Mouse (Mus musculus): ENCODE measurements around the gene Trmt5.

Trmt5 gene

DNA sequence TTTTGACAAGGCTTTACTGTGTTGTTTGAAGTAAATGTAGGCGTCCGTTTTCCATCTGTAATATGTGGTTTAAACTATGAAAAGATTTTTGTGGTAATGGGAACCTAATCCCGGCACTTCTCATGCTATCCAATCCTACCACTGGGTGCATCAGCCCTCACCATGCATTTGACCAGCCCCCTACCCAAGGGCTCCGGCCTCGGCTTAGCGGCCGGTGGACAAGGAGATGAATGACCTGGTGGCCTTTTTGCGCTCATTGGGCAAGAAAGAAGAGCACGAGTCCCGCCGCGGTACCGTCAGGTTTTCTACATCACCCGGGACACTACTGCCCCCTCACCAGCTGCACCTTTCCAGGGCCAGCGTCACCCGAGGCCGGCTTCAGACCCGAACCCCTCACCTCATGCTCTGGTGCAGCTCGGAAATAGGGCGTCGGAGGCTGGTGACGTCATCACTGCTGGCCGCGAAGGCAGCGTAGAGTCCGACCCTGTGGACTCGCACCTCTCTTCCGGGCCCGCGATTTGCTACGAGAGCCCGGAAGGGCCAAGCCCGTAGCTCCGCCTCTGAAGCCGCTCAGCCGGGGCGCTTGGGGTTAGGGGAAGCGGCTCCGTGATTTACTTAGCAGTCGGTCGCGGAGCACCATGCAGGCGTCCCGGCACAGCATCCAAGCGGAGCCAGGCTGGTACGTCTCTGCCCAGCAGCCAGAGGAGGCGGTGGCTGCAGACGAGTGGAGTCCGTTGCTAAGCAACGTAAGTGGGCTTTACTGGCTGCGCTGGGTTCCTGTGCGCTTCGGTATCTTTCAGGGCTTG, at the start of gene Trmt5, which contains the start of gene Slc38a6:
Gene Trmt5 (minus strand): TSS at position 424 of the 806 bp plus-strand sequence.
Gene Slc38a6 (plus strand): TSS at position 493 of the 806 bp plus-strand sequence.
- in situ Hi-C loops (cut with MboI, MseI) = loop anchor here in 1 of 2 experiments (25.0 kb wide), 1 partner anchor 401 kb away; no protein-coding TSS in a partner anchor

DNA sequence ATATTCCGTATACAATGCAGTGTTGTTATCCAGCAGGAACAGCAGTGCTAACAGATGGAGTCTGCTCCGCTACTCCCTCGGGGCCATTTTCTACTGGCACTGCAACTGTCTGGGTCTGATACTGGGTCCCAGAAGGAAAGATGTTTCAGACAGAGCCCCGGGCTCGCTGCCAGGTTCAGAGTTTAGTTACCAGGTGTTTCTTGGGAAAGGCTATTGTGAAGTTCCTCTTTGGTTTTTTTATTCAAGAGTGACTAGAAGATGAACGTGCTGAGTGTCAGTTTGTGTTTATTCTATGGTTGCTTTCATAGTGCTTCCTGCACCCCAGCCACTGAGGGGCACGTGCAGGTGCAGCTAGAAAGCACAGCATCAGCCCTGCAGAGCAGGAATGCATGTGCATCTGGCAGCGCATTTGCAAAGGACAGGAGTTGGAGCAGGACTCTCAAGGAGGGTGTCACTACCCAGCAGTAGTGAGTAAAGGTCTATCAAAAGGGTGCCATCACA, 47.6 kb upstream of the Trmt5 start:
- in situ Hi-C loops (cut with MboI, MseI) = no loop called here

DNA sequence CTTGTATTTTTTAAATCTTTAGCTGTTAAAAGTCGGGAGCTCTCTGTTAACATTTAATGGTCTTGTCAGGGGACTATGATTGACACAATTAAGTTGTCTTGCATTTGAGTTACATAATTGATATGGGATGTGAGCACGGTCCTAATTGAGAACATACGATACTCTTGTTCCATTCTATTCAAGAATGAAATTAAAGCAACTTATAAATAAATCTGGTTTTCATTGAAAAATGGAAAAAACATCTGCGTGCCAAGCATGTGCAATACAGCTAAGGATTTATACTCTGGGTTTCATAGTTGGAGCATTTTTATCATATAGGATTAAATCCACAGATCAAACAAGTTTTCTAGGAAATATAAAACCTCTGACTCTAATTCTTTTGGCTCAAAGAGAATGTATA, 46.2 kb upstream of the Trmt5 start:
- in situ Hi-C loops (cut with MboI, MseI) = no loop called here

DNA sequence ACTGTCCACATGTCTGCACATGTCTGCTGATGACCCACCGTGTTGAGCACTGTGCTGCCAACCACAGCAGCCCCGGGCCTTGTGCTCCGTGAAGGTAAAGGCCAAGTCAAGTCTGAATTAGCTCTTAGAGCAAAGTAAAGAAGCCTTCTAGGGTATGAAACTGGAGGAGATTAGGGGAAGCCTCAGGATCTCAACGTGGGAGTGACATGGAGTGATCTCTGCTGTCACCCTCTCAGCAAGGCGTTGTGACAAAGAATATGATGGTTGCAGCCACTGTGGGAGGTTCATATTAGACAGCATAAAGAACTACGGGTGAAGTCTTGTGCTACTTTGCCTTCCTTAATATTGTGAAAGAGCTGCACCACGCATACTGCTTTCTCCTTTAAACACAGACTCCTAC, 43.7 kb upstream of the Trmt5 start:
- in situ Hi-C loops (cut with MboI, MseI) = no loop called here

DNA sequence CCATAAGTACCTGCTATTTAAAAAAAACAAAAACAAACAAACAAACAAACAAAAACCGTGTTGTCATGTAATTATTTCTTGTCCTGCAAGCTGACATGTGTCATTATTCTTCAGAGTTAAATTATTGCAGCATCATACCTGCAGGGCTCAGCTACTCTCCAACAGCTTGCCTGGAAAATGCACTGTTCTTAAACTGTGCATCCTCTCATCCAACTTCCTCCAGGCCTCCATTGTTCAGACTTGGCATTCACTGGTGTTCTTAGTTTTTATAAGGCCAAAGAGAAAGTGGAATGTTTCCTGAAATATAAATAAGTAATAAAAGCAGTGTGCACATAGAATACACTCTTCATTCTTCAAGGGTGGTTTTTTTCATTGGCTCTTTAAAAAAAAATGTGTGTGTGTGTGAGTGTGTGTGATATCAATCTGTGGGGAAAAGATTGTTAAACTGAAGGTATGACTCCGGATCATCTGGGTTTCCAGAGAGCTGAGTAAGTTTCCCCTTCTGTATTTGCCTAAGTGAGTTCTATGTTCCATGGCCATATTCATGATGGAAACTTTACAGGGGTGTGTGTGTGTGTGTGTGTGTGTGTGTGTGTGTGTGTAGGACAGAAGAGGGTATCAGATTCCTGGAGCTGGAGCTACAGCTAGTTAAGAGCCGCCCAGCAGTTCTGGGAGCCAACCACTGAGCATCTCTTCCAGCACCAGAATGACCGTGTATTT, 42.1 kb upstream of the Trmt5 start:
- in situ Hi-C loops (cut with MboI, MseI) = no loop called here

DNA sequence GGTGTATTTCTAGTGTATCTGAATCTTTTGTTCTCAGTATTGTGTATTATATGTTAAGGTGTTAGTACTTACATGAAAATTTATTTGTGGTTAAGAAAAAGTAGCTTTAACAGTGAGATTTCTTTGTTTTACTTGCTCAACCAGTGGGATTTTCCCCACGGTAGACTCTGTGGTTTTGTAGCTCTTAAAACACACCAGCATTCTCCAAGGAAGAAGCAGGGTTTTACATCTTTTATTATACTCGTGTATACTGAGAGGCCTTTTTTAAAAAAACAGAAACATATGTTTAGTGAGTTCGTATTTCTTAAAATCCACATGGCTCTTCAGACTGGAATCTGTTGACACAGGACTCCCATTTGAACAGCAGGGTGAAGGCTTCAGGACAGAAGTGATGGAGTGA, 40.9 kb upstream of the Trmt5 start:
- in situ Hi-C loops (cut with MboI, MseI) = no loop called here

DNA sequence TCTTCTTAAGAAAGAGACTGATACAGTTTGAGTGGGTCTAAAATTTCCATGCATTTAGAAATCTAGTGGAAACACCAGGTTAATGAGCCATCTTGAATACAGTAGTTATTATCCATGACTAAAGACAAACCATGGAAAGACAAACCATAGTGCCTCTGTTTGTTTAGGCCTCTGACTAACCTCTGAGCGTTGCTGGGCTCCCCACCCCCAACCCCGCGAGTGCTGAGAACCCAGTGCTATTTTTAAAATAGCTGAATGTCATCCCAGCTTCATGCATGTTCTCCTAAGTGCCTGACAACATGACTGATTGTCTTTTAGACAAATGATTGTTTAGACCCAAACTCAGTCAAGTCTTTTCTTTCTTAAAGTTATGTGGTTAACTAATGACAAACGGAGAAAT, 39.1 kb upstream of the Trmt5 start:
- in situ Hi-C loops (cut with MboI, MseI) = no loop called here

DNA sequence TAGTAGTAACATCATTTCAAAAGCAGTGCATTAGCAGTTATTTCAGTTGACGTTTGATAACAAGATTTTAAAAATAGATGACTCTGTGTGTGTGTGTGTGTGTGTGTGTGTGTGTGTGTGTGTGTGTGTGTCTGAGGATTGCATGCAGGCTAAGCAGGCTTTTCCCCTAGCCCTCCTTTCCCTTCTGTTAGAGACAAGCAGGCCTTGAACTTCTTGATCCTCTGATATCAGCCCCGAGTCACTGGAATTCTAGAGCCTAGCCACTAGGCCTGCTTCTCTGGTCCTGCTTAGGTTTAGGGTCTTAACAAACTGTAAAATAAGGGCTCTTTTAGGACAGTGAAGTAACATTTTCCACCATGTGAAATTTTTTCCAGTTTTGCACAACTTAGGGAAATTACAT, 38.7 kb upstream of the Trmt5 start:
- in situ Hi-C loops (cut with MboI, MseI) = no loop called here

DNA sequence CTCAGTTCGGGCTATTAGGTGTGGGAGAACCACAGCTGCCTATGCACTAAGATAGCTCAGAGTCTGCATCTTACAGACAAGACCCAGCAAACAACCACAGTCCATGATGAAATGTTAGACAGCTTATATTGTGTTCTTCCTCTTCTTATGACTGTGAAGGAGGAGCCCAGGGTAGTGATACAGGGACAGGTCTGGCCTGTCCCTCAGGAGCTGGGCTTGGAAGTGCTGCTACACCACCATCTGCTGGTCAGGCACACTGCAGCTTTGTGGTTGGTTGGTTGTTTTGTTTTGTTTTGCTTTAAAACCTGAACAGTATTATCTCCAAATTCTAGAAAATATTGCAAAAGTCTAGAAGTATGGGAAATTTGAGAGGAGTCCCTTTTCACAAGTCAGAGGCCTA, 38.2 kb upstream of the Trmt5 start:
- in situ Hi-C loops (cut with MboI, MseI) = no loop called here

DNA sequence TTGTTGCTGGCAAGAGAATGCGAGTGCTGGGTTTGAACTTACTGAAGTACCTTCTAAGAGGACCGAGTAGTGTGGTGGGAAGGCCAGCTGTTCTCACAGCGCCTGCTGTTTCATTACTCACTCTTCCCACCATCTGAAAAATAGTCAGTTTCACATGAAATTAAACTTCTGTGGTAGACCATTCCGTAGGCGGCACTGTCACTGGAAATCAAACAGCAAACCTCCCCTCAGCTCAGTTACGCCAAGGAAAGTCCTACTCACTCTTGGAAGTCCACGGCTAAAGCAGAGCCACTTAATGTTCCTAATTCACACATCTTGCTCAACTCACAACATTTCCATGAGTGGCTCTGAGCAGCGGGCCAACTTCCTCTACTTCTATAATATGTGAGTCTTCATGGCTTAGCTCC, 37.7 kb upstream of the Trmt5 start:
- in situ Hi-C loops (cut with MboI, MseI) = no loop called here

DNA sequence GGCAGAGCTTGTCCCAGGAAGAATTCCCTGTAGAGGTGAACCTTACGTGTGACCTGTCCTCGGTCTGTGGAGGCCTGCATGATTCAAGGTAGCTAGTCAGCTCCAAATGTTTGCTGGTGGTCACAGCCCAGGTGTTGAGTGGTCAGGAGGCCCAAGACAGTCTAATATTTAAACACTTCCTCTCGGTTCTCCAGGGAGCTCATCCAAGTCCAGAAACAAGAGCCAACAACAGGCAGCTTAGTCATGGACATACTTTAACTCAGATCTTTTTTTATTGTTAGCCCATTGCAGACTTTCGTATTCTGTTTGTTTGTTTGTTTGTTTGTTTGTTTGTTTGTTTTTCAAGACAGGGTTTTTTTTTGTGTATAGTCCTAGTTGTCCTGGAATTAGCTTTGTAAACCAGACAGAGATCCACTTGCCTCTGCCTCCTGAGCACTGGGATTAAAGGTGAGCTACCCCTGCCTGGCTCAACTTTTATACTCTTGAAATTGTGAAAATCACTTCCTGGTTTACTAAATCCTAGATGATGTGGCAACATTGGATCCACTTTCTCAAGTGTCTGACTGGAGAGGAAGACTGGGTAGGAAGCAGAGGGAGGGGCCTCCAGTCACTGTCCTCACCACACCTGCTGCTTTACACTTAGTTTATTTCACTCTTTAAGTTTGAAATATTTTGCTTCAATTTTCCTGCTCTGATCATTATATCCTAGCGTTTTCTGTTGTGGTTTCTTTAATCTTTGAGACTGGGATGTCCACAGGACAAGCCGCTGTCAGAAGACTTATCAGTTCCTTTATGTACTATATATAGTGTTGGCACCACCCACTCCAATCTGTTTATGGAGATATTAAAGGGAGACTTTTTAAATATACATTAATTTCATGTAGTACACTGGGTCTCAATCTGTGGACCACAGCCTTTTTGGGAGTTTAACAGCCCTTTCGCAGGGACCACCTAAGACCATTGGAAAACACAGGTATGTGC, 31.5 kb upstream of the Trmt5 start:
- in situ Hi-C loops (cut with MboI, MseI) = no loop called here

DNA sequence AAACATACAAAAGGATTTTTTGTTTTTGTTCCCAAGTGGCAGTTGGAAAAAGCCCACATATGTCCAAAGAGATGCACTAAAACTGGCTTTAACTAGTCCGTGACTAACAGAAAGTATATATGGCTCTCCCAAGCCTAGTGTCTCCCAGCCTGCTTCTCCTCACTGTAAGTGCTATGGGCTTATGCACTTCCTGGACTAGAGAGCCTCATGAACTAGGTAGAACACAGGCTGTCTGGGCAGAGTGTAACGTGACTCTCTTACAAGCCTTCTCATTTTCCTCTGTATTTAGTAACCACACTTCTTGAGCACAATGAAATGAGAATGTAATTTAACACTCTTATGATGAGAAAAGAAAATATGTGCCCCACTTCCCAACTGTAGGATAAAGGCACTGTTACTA, 22.2 kb upstream of the Trmt5 start:
- in situ Hi-C loops (cut with MboI, MseI) = no loop called here

DNA sequence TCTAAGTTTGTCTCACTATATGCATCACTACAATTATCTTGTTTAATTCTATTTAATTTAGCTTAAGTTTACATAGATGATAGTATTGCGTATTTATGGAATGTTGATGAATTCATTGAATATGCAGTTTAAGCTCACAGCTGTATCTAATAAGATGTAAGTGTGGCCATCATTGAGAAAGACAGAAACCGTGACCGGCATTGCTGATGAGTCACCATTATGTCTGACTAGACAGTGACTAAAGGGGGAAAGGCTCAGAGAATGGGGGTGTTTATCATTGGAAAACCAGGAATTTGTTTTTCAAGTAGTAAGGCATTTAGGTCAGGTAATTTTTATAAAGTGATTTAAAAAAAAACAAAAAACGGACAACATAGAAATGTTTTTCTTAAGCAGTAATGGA, 21.2 kb upstream of the Trmt5 start:
- in situ Hi-C loops (cut with MboI, MseI) = no loop called here

DNA sequence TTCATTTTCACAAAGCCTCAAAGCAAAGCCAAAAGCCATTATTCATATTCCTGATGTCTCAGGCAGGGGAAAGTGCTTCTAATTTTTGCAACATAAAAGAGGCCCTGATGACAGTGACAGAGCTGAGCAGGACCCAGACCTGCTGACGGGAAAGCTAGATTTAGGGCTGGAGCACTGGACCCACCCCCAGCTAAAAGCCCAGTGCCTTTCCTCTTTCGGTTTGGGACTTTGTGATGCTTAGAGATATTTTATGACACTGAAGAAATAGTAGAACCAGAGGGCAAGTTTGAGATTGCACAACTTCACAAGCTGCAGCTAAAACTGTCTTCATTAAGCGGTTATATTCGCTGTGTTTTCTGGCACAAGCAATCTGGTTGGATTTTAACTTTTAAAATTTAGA, 18.1 kb upstream of the Trmt5 start:
- in situ Hi-C loops (cut with MboI, MseI) = no loop called here

DNA sequence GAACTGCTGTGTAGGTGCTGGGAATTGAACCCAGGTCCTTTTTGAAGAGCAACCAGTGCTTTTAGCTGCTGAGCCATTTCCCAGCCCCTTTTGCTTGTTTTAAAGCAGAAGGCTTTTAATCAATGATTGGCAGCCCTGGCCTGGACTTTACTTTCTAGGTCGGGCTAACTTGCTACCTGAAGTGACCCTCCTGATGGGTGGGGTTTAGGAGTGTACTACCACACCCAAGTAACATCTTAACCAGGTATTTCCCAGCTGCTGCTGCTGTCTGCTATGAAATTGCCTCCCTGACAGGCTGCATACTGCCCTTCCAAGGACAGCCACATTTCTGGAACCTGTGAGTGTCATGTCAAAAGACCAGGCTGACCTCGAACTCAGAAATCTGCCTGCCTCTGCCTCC, 14.0 kb upstream of the Trmt5 start:
- in situ Hi-C loops (cut with MboI, MseI) = no loop called here

DNA sequence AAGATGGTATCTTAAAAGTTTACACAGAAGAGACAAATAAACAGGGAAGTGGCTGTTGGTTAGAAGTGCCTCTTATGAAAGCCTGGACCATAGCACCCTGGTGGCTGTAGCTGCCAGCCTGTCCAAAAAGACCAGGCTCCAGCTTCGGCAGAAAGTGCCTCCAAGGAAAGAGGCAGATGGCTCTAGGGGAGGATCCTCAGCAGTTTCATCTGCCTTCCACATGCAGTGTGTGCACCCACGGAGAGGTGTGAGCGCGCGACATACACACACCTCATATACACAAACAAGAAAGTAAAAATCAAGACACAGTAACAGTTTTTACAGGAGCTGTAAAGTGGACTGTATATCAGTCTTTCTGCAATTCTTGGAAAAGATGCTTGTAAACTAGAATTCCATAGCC, 12.1 kb upstream of the Trmt5 start:
- in situ Hi-C loops (cut with MboI, MseI) = loop anchor here in 1 of 2 experiments (25.0 kb wide), 1 partner anchor 389 kb away; no protein-coding TSS in a partner anchor

DNA sequence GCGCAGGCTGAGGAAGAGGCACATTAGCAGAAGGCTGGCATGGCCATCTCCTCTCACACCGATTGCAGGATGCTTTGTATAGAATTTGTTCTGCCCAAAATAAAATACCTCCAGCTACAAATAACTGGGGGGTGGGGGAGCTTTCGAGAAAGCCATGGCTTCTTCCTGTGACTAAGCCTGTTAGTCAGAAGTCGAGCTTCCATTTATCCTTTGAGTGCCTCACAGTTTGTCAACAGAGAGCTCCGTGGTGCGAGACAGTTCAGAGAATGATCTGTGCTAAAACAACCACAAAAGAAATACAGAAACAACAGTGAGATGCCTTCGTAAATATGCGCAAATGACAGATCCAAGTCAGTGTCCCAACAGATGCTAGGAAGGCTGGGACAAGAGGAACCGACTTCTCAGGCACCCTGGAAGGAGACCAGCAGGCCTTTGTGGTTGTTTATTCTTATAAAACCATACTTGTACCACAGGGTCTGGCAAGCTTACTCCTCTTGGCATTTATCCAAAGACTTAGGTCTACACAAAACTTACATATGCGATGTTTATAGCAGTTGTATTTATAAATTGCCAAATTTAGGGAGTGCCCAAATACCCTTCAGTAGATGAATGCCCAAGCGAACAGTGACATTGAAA, 9.1 kb upstream of the Trmt5 start:
- in situ Hi-C loops (cut with MboI, MseI) = loop anchor here in 1 of 2 experiments (25.0 kb wide), 1 partner anchor 392 kb away; no protein-coding TSS in a partner anchor

DNA sequence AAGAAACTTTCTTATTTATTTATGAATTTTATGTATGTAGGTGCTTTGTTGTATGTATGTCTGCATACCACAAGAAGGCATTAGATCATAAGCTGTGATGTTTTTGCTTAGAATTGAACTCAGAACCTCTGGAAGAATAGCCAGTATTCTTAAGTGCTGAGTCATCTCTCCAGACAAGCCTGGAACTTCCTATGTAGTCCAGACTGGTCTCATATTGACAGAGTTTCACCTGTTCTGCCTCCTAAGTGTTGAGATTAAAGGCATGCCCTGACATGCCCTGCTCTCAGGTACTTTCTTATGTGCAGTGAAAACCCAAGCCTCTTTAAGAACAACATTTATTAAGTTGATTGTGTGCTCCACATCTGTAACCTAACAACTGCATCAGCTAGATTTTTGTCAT, 8.4 kb upstream of the Trmt5 start:
- in situ Hi-C loops (cut with MboI, MseI) = loop anchor here in 1 of 2 experiments (25.0 kb wide), 1 partner anchor 392 kb away; no protein-coding TSS in a partner anchor

DNA sequence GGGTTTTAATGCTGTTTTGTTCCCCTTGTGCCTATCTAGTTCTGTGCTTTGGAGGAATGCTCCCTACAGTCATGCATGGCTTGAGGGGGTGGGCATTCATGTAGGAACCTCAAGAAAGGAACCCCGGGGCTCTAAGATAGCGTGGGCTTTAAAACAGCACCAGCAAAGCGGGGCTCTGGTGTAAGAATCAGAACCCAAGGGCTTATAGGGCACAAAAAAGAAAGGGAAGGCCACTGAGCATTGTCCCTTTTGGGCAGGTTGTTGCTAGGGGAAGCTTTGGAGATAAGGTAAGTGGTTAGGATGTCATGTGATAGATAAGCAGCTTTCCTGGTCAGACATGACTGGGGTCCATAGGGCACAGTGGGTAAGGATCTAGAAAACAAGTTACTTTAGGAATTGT, 2.1 kb upstream of the Trmt5 start:
- in situ Hi-C loops (cut with MboI, MseI) = loop anchor here in 1 of 2 experiments (25.0 kb wide), 1 partner anchor 399 kb away; no protein-coding TSS in a partner anchor

DNA sequence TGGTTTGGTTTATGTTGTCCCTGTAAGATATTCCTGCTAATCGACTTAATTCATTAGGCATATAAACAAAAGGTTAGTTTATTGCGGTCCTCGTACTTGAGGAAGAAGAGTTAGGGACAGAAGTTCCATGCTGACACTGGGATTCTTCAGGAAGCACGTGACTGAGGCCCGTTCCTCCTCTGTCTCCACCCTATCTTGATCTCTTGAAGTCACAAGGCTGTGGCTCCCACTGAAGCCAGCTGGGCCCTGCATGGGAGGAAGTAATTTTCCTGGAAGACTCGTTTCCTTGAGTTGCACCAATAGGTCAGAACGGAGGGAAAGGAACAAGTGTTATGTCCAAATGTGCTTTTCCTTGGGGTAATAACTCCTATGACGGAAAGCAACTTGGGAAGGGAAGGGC, 1.1 kb upstream of the Trmt5 start:
- in situ Hi-C loops (cut with MboI, MseI) = loop anchor here in 1 of 2 experiments (25.0 kb wide), 1 partner anchor 400 kb away; no protein-coding TSS in a partner anchor

DNA sequence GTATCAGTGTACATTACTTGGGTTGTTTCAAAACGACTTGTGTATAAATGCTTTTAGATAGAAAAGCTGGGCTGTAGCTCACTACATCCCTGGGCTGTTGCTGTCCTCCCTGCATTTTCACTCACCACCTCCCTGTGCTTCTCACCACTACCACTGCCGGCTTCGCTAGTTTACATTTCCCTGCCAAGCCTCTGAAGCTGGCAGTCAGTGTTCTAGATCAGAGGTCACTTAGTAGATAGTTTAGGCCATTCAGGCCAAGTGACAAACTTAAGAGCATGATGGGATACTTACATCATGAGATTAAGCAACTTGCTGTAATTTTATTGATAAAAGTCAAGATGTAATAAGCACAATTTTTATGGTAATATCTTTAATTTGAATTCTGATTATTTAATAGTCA, 11.6 kb downstream of the Trmt5 start:
- in situ Hi-C loops (cut with MboI, MseI) = loop anchor here in 1 of 2 experiments (25.0 kb wide), 1 partner anchor 412 kb away; no protein-coding TSS in a partner anchor
